Mouse (Mus musculus): ENCODE results near the gene Pald1.

- TF ChIP-seq CTCF (IDR thresholded peaks at IDR 0.05; ENCODE audit: borderline replicate concordance, extremely low read depth, insufficient read depth, insufficient read length) (no peak), POLR2A (IDR thresholded peaks at IDR 0.05; ENCODE audit: borderline replicate concordance, extremely low read depth, insufficient read depth, insufficient read length, poor library complexity, severe bottlenecking) (no peak)
Measured at GRCm38 (mm10) chr10:61355611-61356010, 27.7 kb downstream of the Pald1 start.

Measured in brain, embryonic 14.5 days (tissue).